Mouse (Mus musculus): ENCODE results near the gene Rapgef2.

DNA sequence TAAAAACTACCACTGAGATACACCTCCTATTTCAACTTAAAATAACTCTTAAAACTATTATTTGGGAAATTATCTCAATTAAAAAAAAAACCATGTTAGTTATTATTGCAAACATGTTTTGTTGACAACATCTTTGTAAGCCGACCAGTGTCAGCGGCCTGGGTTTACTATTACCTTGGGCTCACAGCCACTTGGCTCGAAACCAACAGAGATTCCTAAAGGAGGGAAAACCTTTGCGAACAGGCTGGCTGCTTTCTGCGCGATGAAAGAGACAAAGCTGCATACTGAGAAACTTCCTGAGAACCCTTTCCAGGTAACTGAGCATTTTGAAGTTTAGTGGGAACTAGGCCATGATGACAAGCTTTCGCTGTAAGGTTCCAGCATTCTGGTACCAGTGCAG is 46.7 kb upstream of the Rapgef2 start:
- TF ChIP-seq POLR2A (IDR thresholded peaks at IDR 0.05; ENCODE audit: borderline replicate concordance, extremely low read depth, low read depth, low read length) (no peak), CTCF (IDR thresholded peaks at IDR 0.05; ENCODE audit: insufficient read depth, low read length) (no peak)

All from lung, adult 2 months (tissue).